Mouse (Mus musculus) liver, embryonic 15.5 days (tissue): ENCODE data around the gene Tnfrsf9. TPM values are rescaled to one million over a fixed set of nuclear protein-coding genes. Genes with fewer than 3 reads are reported as not detected.
"Not testable (repeated sequence)": the region's sequence is repeated elsewhere in the genome, so short reads cannot be mapped to it uniquely, and the experiment has no call there.

Experiments used
- ATAC-seq: fragments of 200-750 bp; cut with Nextera tagmentation; 2 replicates; pipeline ENCODE4 v1.8.0; 2017; ENCODE audit warnings: moderate number of reproducible peaks, mild to moderate bottlenecking, moderate library complexity; ENCODE audit not compliant: insufficient read depth
- H3K27ac ChIP-seq: fragments of 300-500 bp; sonication (generic); replicated peaks from 2 replicates; pipeline ENCODE4 v1.5.1; 2015; ENCODE audit warnings: mild to moderate bottlenecking, inconsistent platforms
- H3K27me3 ChIP-seq: fragments of 300-500 bp; sonication (generic); 2 replicates; pipeline ENCODE4 v1.6.1; 2015; ENCODE audit warnings: mild to moderate bottlenecking, inconsistent platforms
- H3K36me3 ChIP-seq: fragments of 300-500 bp; sonication (generic); replicated peaks from 2 replicates; pipeline ENCODE4 v1.6.1; 2015; ENCODE audit warnings: moderate library complexity, mild to moderate bottlenecking, inconsistent platforms
- H3K4me1 ChIP-seq: fragments of 300-500 bp; sonication (generic); replicated peaks from 2 replicates; pipeline ENCODE4 v1.6.1; 2015; ENCODE audit warnings: inconsistent platforms
- H3K4me2 ChIP-seq: fragments of 300-500 bp; sonication (generic); 2 replicates; pipeline ENCODE4 v1.6.1; 2015; ENCODE audit warnings: moderate library complexity, mild to moderate bottlenecking, inconsistent platforms
- H3K4me3 ChIP-seq: fragments of 300-500 bp; sonication (generic); replicated peaks from 2 replicates; pipeline ENCODE4 v1.5.1; 2015; ENCODE audit warnings: mild to moderate bottlenecking, inconsistent platforms
- H3K9ac ChIP-seq: fragments of 300-500 bp; sonication (generic); 2 replicates; pipeline ENCODE4 v1.6.1; 2015; ENCODE audit warnings: moderate library complexity, mild to moderate bottlenecking, inconsistent platforms
- H3K9me3 ChIP-seq: fragments of 300-500 bp; sonication (generic); replicated peaks from 2 replicates; pipeline ENCODE4 v1.6.1; 2016; ENCODE audit warnings: inconsistent platforms
- WGBS: fragments of 180-500 bp; shearing (Covaris S2); methylation state at CpG from one replicate; pipeline ENCODE4 v1.1.7; 2015; ENCODE audit warnings: mixed read lengths; ENCODE audit not compliant: insufficient replicate concordance; 5-methylcytosine and 5-hydroxymethylcytosine counted together
- polyA plus RNA-seq: library from polyadenylated mRNA; unstranded; fragments of >200 nt; fragmentation: Nextera tagmentation; extraction: Ambion mirVana; gene quantifications from 2 replicates; pipeline ENCODE4 v1.2.1, GENCODE M21; 2015

Gene Tnfrsf9
- polyA plus RNA-seq, 1 experiment from 2014 or later: 0.13 TPM

- H3K4me3 ChIP-seq: no peak overlapping the region
- H3K9me3 ChIP-seq: no peaks in the 10 kb centered on the region
- peaks cover 20% of the 10 kb centered on the region for H3K4me1 ChIP-seq
- ATAC-seq: no peak
- no peak overlapping the region for H3K4me2 ChIP-seq
- H3K27ac ChIP-seq: no peak overlapping the region
- H3K9ac ChIP-seq: no peak overlapping the region
- H3K36me3 ChIP-seq: peaks cover 57% of the 10 kb centered on the region
- 82% methylated on average over 26 of the region's 26 CpGs for WGBS
- no peaks in the 10 kb centered on the region for H3K27me3 ChIP-seq
Measured at GRCm38 (mm10) chr4:150896896-150897624, 17.3 kb upstream of the Tnfrsf9 start.

GRCm38 (mm10) chr4:150898716-150899365 lies 15.5 kb upstream of the Tnfrsf9 start:
- Histone ChIP-seq H3K4me3 (no peak overlapping the region), H3K4me2 (no peak overlapping the region), H3K4me1 (peaks cover 20% of the 10 kb centered on the region), H3K27me3 (no peaks in the 10 kb centered on the region), H3K36me3 (peaks cover 75% of the 10 kb centered on the region), H3K27ac (no peak overlapping the region), H3K9ac (no peak overlapping the region), H3K9me3 (no peaks in the 10 kb centered on the region)
- WGBS: 52% methylated on average over 13 of the region's 13 CpGs
- ATAC-seq: no peak

DNA sequence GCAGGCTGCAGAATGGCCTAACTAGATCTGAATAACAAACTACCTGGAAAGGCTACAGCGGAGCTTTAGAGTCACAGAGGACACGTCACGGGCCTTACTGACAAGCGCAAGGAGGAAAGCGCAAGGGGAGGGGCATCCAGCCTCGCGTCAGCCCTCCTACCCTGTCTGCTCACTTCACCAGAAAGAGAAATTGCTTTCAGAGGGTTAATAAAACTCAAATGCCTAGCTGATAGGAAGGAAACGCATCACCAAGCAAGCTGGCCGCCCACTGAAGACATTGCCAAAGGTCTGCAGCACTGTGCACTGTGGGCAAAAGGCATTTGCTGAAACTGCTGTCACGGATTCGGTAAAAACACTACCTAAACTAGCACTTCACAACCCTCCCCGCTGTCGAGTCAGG lies 13.9 kb upstream of the Tnfrsf9 start:
- H3K4me3 ChIP-seq: no peak overlapping the region
- peaks cover 12% of the 10 kb centered on the region; the same call in 1 of the 2 replicates for H3K4me1 ChIP-seq
- H3K36me3 ChIP-seq: peaks cover 86% of the 10 kb centered on the region
- 89% methylated on average over 13 of the region's 13 CpGs for whole genome bisulfite sequencing
- H3K9me3 ChIP-seq: no peaks in the 10 kb centered on the region
- no peak overlapping the region for H3K27ac ChIP-seq
- no peak for ATAC-seq
- no peak overlapping the region for H3K9ac ChIP-seq
- no peaks in the 10 kb centered on the region for H3K27me3 ChIP-seq
- H3K4me2 ChIP-seq: no peak overlapping the region

DNA sequence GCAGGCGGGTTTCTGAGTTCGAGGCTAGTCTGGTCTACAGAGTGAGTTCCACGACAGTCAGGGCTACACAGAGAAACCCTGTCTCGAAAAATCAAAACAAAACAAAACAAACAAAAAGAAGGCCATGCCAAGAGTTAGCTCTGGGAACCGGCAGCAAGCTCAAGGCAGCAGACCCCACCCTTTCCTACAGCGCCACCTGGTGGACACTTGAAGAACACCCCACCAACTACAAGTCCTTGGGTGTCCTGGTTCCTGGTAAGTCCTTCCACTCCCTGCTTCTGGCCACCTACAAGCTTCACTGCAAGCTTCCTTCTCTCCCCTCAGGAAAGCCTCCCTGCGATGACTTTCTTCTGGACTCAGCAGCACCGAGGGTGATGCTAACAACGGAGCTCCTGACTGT lies 12.7 kb upstream of the Tnfrsf9 start:
- WGBS: 39% methylated on average over 9 of the region's 9 CpGs
- Histone ChIP-seq H3K4me3 (no peak overlapping the region), H3K36me3 (peaks cover 83% of the 10 kb centered on the region), H3K4me1 (peaks cover 8% of the 10 kb centered on the region; the same call in 1 of the 2 replicates), H3K9ac (no peak overlapping the region), H3K9me3 (no peaks in the 10 kb centered on the region), H3K27ac (no peak overlapping the region), H3K27me3 (no peaks in the 10 kb centered on the region), H3K4me2 (no peak overlapping the region)
- no peak for ATAC-seq

GRCm38 (mm10) chr4:150902062-150902461 lies 12.3 kb upstream of the Tnfrsf9 start:
- no peak overlapping the region for H3K4me2 ChIP-seq
- peaks cover 83% of the 10 kb centered on the region for H3K36me3 ChIP-seq
- no peak overlapping the region for H3K9ac ChIP-seq
- 82% methylated on average over 12 of the region's 12 CpGs for WGBS
- no peaks in the 10 kb centered on the region for H3K27me3 ChIP-seq
- ATAC-seq: no peak
- H3K4me3 ChIP-seq: no peak overlapping the region
- H3K9me3 ChIP-seq: no peaks in the 10 kb centered on the region
- H3K4me1 ChIP-seq: peaks cover 8% of the 10 kb centered on the region; the same call in 1 of the 2 replicates
- H3K27ac ChIP-seq: no peak overlapping the region

DNA sequence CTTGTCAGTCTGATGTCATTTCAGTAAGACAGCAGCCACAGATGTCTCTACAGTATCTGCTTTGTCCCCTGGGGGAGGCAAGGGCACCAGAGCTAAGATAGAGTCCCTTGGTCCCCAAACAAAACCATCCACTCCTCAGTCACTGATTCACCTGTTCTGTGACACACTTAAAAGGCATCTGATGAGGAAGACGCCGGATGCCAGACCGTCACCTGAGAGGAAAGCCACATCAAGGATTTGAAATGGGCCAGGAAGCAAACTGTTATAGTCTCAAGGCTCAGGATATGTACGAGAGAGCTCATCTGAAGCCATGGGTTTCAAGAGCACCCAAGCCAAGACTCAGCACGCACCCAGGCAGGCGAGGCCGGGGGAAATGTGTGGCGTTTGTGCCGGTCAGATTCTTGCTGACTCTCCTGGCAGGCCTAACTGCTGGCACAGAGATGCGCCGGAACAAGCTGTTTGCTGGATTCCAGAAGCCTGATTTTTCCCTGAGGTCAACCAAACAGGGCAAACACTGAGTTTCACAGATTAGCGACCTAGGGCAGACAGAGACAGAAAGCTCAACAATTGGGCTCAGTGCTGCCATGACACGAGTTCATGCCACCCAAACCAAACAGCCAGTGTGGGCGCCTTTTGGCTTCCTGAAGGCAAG lies 11.1 kb upstream of the Tnfrsf9 start:
- Histone ChIP-seq H3K4me1 (peaks cover 15% of the 10 kb centered on the region), H3K4me2 (no peak overlapping the region), H3K27ac (no peak overlapping the region), H3K4me3 (no peak overlapping the region), H3K27me3 (no peaks in the 10 kb centered on the region), H3K36me3 (peaks cover 76% of the 10 kb centered on the region), H3K9me3 (no peaks in the 10 kb centered on the region), H3K9ac (no peak overlapping the region)
- no peak for ATAC-seq
- 80% methylated on average over 14 of the region's 14 CpGs for WGBS

DNA sequence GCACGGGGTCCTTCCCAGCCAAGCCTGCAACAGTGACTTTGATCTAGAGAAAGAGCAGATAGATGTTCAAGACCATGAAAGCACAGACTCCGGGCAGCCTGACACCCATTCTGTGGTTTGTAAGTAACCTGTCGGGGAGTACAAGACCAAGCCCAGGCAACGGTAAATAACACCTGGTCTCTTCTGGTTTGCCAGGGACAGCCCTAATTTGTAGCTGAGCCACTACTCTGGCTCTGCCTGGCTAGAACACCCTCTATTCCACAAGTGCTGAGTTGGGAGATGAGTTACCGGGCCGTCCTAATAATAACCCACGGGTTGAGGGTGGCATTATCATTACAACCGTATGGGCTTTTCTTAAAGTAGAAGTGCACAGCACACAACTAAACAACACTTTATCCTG lies 7.3 kb upstream of the Tnfrsf9 start:
- H3K4me3 ChIP-seq: no peak overlapping the region
- H3K9ac ChIP-seq: no peak overlapping the region
- no peak overlapping the region for H3K4me2 ChIP-seq
- H3K36me3 ChIP-seq: peaks cover 43% of the 10 kb centered on the region
- no peak for ATAC-seq
- H3K27me3 ChIP-seq: no peaks in the 10 kb centered on the region
- H3K27ac ChIP-seq: no peak overlapping the region
- no peaks in the 10 kb centered on the region for H3K9me3 ChIP-seq
- peaks cover 31% of the 10 kb centered on the region for H3K4me1 ChIP-seq
- WGBS: 77% methylated on average over 8 of the region's 8 CpGs

DNA sequence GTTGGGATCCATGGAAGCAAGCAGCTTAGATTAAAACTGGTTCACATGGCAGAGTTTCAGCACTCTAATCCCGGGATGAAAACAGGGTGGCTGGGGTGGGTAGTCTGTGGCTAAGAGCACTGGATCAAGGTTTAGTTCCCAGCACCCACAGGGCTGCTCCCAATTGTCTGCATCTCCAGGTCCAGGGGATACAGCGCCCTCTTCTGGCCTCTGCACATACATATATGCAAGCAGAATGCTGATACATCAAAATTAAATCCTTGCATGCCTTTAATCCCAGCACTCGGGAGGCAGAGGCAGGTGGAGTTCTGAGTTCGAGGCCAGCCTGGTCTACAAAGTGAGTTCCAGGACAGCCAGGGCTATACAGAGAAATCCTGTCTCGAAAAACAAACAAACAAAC lies 5.8 kb upstream of the Tnfrsf9 start:
- 57% methylated on average over 5 of the region's 5 CpGs for WGBS
- H3K4me1 ChIP-seq: peaks cover 42% of the 10 kb centered on the region
- H3K9me3 ChIP-seq, H3K27me3 ChIP-seq, ATAC-seq, H3K9ac ChIP-seq: not testable (repeated sequence)
- peak overlapping the region; percentile 94 for H3K4me2 ChIP-seq
- H3K36me3 ChIP-seq: peaks cover 29% of the 10 kb centered on the region
- H3K4me3 ChIP-seq: peak overlapping the region; percentile 89
- H3K27ac ChIP-seq: 0 out of 2 replicates have a peak overlapping the region, but pooled peaks have one; percentile 87

- under 1% methylated on average over 56 of the region's 56 CpGs for WGBS
- peak; percentile 82 for ATAC-seq
Measured at GRCm38 (mm10) chr4:150909451-150910156, 4.8 kb upstream of the Tnfrsf9 start.

DNA sequence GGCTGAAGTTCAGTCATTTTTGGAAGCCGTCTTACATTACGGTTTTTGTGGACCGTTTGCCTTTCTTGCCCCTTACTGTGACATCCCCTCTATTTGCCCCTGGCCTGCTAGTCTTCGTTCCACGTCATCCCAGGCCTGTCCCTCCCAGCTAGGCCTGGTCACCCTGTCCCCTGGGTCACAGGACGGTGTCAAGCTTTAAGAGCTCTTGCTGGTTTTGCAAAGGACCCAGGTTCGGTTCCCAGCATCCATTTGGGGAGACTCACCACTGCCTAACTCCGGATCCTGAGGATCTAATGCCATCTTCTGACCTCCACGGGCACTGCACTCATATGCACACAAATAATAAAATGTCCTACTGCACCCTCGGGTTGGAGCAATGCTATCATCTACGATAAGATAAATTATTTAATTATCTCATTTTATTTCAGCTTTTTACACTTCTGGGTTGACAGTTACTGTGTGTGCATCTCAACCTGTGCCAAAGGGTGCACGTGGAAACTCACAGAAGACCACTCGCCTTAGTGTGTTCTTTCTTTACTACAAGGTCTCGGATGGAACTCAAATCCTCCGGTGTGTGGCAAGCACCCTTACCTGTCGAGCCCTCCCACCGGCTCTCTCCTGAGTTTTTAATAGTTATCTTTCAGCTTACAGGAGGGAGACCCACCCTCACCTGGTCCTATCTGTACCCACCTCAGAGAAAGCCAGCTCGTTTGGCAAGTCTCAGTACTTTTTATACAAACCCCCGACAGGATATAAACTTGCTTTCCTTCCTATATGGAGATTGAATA lies 4.0 kb upstream of the Tnfrsf9 start:
- H3K9ac ChIP-seq: peak overlapping the region; percentile 45
- H3K4me3 ChIP-seq: peak overlapping the region; percentile 89
- peaks cover 52% of the 10 kb centered on the region for H3K4me1 ChIP-seq
- WGBS: 80% methylated on average over 19 of the region's 19 CpGs
- H3K27me3 ChIP-seq: no peaks in the 10 kb centered on the region
- H3K9me3 ChIP-seq: no peaks in the 10 kb centered on the region
- peaks cover 15% of the 10 kb centered on the region for H3K36me3 ChIP-seq
- peak overlapping the region; percentile 71 for H3K27ac ChIP-seq
- H3K4me2 ChIP-seq: peak overlapping the region; percentile 94
- no peak for ATAC-seq

More at GRCm38 (mm10) chr4:150909451-150910156, 4.8 kb upstream of the Tnfrsf9 start:
- peaks cover 21% of the 10 kb centered on the region for H3K36me3 ChIP-seq
- peak overlapping the region; percentile 94 for H3K4me2 ChIP-seq
- no peaks in the 10 kb centered on the region for H3K9me3 ChIP-seq
- H3K4me1 ChIP-seq: peaks cover 45% of the 10 kb centered on the region
- peak overlapping the region; percentile 89 for H3K4me3 ChIP-seq
- H3K27me3 ChIP-seq: no peaks in the 10 kb centered on the region
- H3K27ac ChIP-seq: peak overlapping the region; percentile 87
- peak overlapping the region; percentile 84 for H3K9ac ChIP-seq
